Mouse (Mus musculus) erythroblast, embryonic 14.5 days (primary cell): ENCODE measurements around the gene Ppp1r10.

Experiments used
- GATA1 ChIP-seq: IDR thresholded peaks from 2 replicates; pipeline ENCODE4 v1.6.1; 2012; ENCODE audit warnings: low read length, inconsistent platforms, mixed read lengths
- TAL1 ChIP-seq: IDR thresholded peaks from 3 replicates; pipeline ENCODE4 v1.6.1; 2012; ENCODE audit warnings: low read length, inconsistent platforms, mixed read lengths

- no peak for TF ChIP-seq TAL1
- TF ChIP-seq GATA1 = no peak
Observed at GRCm38 (mm10) chr17:35954665-35955064, 38.4 kb downstream of the Ppp1r10 start.
